Mouse (Mus musculus): ENCODE data around the gene Atp13a2. TPM values are rescaled to one million over a fixed set of nuclear protein-coding genes. Genes with fewer than 3 reads are reported as not detected.

Gene Atp13a2
- 84.9 and 104 TPM in 2 replicates for polyA plus RNA-seq (2012; rRNA removed; ENCODE audit: low replicate concordance)

DNA sequence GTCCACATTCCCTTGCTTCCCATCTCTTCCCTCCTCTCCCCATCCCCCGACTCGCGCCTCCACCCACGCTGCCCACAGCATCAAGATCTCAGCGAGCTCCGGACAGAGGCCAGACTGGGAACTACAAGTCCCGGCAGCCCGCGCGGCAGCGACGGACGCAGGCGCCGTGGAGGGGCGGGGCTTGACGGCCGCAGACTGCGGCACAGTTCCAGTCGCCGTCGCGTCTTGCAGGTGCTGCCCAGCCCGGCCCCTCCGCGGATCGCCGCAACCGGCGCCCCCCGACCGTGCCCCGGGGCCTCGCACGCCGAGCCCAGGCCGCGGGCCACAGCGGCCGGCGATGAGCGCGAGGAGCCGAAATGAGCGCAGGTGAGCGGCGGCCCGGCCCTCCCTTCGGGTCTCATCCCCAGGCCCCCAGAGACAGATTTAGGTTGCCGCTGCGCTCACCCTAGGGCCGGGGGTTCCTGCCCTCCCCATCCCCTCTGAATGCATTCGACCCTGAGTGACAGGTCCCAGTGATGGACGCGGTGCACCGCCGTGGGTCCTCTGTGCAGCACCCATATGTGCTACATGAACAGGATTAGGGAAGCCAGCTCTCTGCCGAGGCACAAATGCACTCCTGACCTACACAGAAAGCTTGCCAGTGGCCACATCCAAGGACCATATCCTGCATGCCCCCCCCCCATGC is at the start of gene Atp13a2:
TSS of gene Atp13a2 (plus strand) at position 163 of the 685 bp plus-strand sequence.

GRCm38 (mm10) chr4:140960781-140961466 is 25.7 kb upstream of the Atp13a2 start, which contains the start of gene Sdhb:
Sdhb (plus strand) TSS chr4:140961203.

GRCm38 (mm10) chr4:141010118-141010517 is 23.4 kb downstream of the Atp13a2 start, which contains the start of gene Mfap2:
Mfap2 (plus strand) TSS chr4:141010418.

Other genes with a start within 250 kb of the Atp13a2 start
- not detected in 2 replicates for gene Padi6, start 244.2 kb upstream of the Atp13a2 start, polyA plus RNA-seq (2012; rRNA removed; ENCODE audit: low replicate concordance)
- 1.2 and 15.1 TPM in 2 replicates for gene Padi4, start 212.6 kb upstream of the Atp13a2 start, polyA plus RNA-seq (2012; rRNA removed; ENCODE audit: low replicate concordance)
- 0.10 and 0.15 TPM in 2 replicates for gene Padi3, start 176.2 kb upstream of the Atp13a2 start, polyA plus RNA-seq (2012; rRNA removed; ENCODE audit: low replicate concordance)
- gene Padi1, start 141.1 kb upstream of the Atp13a2 start, polyA plus RNA-seq (2012; rRNA removed; ENCODE audit: low replicate concordance): 0.14 and 14.8 TPM in 2 replicates
- 1.3 and 13.8 TPM in 2 replicates for gene Padi2, start 80.5 kb upstream of the Atp13a2 start, polyA plus RNA-seq (2012; rRNA removed; ENCODE audit: low replicate concordance)
- gene Sdhb, start 25.7 kb upstream of the Atp13a2 start, polyA plus RNA-seq (2012; rRNA removed; ENCODE audit: low replicate concordance): 251 and 307 TPM in 2 replicates
- gene Mfap2, start 23.5 kb downstream of the Atp13a2 start, polyA plus RNA-seq (2012; rRNA removed; ENCODE audit: low replicate concordance): 56.0 and 312 TPM in 2 replicates
- 5.8 and 16.5 TPM in 2 replicates for gene Crocc, start 73.7 kb downstream of the Atp13a2 start, polyA plus RNA-seq (2012; rRNA removed; ENCODE audit: low replicate concordance)
- gene Necap2, start 91.5 kb downstream of the Atp13a2 start, polyA plus RNA-seq (2012; rRNA removed; ENCODE audit: low replicate concordance): 72.8 and 84.0 TPM in 2 replicates
- not detected in 2 replicates for gene Spata21, start 101.5 kb downstream of the Atp13a2 start, polyA plus RNA-seq (2012; rRNA removed; ENCODE audit: low replicate concordance)
- gene Szrd1, start 152.9 kb downstream of the Atp13a2 start, polyA plus RNA-seq (2012; rRNA removed; ENCODE audit: low replicate concordance): 39.8 and 60.3 TPM in 2 replicates
- 14.3 and 22.0 TPM in 2 replicates for gene Fbxo42, start 161.0 kb downstream of the Atp13a2 start, polyA plus RNA-seq (2012; rRNA removed; ENCODE audit: low replicate concordance)
- gene Rsg1, start 227.1 kb downstream of the Atp13a2 start, polyA plus RNA-seq (2012; rRNA removed; ENCODE audit: low replicate concordance): 1.8 and 4.3 TPM in 2 replicates